Mouse (Mus musculus) A20 (cell line): ENCODE measurements at regions not wholly inside any gene's neighbourhood (a gene's known extent, or its start where the extent isn't known, plus 50 kb on each side); places are given as distances from the start of the nearest gene placed in this dataset.
A peak's percentile ranks its signal among the peaks of the same experiment; 100 is the strongest.

Experiments used
- DNase-seq: peaks from one replicate; pipeline ENCODE4 v3.0.0-alpha.2; 2011; ENCODE audit warnings: low read depth, low spot score

DNA sequence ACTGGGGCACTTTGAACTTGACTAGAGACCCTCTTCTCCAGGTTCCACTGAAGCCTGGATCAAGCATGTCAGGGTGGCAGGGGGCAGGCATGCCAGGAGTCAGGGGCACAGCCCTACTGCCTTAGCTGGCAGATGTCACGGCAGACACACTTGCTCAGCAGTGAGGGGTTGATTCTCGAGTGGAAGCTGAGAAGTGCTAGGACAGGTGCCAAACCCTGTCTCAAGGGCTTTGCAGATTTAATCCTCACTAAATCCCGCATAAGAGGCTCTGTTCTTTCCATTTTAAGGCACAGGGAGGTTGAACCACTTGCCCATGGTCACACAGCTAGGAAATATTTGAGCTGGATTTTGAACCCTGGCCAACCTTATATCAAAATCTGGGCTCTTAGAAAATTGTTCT is 223.5 kb upstream of the Mvb12b start:
- no peak for DNase-seq

DNA sequence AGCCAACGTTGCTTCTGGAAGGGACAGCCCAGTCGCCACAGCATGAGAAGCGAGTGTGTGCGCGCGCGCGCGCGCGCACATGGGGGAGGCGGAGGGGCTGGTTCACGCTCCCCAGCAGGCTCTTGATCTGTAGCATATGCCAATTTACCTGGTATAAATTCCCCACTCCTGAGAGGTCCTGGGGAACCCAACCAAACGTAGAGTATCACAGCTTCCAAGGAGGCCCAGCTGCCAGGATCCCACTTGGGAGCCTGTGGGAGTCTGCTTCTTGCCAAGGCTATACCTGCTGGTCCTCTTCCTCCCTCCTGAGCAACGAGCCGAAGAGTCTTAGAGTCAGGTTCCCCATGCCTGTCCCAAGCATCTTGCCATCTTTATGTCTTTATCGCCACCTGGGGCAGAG is 222.8 kb upstream of the Mvb12b start:
- no peak for DNase-seq

DNA sequence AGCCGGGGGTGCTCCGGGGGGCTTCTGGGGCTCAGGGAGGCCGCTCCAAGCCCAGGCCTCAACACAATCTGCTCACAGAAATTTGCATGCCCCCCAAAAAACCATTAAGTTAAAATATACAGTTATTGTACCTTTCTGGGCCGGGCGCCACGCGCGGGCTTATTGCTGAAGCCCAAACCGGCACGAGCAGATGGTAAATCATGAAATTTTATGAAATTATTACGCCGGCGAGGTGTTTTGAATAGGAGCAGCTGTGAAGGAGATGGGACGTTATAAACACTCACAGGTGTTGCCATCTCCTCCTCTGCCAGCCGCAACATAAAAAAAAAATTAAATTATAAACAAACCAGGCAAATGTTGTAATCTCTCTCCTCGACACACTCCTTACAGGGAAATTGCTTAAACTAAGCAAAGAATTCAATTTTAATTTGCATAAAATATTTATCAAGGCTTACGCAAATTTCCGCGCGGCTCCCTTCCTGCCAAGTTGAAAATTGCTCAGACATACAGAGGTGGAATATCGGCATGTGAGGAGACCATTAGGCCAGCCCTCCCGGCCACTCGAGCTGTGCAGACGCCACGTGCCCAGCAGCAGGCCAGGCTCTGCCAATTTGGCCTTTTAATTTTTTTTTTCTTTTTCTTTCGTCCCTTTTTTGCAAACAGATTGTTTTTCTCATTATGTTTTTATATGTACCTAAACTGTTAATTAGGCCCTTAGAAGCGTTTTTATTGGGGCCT is 220.0 kb upstream of the Mvb12b start:
- no peak for DNase-seq

DNA sequence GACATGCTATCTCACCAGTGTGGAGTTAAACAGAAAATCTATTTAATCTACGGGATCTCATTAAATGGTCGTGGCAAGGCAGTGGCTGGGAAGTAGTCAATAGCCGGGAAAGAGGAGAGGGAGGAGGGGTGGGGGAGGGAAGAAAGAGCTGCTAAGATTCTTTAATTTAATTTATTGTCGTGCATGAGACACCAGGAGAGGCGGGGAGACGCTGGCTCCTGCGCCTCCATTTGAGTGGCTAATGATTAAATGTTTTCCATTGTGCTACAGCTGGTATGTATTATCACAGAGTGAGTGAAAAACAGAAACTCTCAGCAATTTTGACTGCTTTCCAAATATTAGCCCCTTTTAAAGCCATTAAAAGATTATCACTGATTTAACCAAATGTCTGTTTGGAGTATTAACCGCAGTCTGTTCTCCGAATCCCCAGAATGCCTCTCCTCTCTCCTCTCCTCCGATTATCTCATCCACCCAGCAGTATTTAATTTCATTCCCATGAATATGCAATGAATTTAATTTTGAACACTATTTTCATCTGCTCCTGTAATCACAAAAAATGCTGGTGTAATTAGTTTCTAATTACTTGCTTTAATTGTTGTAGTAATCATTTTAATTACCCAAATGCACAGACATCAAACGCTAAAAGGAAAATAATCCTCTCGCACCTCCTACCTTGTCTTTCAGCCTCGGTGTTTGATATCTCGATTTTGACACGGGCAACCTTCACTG is 219.3 kb upstream of the Mvb12b start:
- no peak for DNase-seq

DNA sequence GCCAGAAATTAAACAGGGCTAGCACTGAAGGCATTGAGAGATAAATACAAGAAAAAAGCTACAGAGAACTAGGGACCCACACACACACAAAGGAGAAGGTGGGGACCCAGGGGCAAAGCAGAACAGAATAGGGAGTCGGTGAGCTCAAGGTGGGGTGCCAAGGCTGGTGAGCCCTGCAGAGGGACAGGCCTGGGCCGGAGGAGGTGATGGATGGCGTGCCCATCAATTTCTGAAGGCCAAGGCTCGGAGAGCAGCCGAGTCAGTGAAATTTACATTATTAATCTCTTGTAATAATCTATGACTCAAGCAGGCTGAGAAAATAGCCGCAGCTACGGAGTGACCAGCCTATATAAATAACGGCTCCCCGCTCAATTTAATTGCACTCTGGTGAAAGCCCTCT is 218.5 kb upstream of the Mvb12b start:
- DNase-seq, result no peak

DNA sequence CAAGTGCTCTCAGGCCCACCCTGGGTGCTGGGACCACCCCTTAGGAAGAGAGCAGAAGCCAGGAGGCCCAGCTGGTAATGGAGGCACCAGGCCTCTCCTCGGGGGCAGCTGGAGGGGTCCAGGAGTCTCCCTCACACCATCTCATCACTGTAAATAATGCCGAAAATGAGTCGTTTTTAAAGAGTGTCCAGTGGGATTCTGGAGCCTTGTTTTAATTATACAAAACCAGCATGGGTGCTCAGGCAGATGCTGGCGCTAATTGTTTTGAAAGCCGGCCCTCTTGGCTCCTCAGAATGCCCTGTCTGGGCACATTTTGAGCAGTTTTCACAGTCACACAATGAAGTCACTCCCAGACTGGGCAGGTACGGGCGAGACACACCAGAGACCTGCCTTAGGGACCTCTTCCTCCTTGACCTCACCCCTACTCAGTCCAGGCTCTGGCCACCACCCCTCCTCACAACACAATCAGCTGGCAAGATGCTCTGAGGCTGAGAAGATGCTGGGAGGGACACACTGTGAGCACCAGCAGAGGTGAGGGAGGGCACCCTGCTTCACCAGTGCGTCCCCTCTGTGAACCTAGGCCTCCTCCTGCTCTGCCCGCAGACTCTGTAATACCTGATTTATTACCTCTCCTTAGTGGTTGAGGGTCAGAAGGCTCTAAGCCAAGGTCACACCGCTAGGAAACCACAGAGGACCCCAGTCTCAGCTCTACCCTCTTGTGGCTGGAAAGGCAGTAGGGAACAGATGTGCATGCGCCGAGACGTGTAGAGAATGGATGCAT is 217.7 kb upstream of the Mvb12b start:
- no peak for DNase-seq

DNA sequence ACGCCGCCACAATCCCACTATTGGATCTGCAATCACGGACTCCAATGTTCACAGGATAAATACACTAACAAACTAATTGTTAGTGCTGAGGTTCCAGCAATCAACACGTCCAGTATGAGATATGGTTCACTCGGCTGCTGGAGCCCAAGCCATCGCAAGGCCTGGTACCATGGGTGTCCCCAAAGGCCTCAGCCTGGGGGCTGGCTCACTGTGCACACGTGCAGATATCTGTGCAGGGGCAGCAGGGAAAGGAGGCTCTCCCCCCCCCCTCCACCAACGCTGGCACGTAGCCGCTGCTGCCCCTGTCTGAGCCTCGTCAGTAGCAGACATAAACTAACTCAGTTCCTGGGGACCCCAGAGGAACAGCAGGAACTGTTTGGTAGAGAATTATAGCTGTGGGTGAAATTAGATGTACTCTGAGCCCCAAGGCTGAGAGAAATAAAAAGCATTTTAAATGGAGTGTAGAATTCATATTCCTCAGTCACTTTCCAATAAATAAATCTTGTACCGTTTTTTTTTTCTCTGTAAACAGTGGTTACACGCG is 210.3 kb upstream of the Mvb12b start:
- DNase-seq, result no peak

DNA sequence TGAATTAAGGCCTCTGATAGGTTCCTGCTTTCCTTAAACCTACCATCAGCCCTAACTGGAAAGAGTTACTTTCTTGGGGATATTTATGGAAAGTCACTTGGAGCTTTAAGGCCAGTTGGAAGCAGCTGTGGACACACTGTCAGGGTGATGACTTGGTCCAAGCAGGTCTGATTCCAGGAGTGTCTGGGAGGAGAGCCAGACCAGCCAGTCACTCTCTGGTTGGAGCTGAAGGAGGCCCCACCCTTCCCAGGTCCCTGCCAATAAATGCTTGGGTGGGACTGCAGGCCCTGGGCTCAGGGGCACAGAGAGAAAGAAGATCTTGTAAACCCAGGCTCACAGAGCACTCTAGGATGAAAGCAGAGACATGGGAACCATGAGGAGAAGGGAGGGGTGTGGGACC is 208.8 kb upstream of the Mvb12b start:
- DNase-seq, result no peak

DNA sequence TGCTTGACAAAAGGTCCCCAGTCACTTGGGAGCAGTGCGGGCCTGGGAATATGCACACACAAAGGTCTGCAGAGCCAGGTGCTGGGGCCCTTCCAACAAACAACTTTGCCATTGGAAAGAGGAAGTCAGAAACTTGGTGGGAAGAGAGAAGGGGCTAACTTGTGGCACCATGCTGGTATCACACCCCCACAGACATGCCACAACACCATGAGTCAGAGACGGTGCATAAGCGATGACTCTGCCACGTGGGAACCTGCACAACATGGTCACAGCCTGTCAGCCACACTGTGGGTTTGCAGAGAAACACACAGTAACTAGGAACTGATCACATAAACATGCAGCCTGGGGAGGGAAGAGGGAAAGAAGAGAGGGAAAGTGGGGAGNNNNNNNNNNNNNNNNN is 201.1 kb upstream of the Mvb12b start:
- DNase-seq, result no peak

DNA sequence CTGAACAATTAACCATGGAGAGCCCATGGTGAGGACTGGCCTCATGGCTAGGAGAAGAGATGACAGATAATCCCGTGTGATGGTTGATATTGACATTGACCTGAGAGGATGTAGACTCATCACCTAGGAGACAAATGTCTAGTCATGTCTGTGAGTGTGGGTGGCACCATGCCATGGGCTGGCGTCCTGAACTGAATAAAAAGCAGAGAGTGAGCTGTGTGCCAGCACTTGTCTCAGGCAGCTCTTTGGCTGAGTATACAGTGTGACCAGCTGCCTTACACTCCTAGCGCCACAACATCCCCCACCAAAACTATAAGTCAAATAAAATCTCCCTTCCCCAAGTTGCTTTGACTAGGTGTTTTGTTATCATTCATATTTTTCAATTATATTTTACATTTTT is 198.4 kb upstream of the Mvb12b start:
- no peak for DNase-seq

DNA sequence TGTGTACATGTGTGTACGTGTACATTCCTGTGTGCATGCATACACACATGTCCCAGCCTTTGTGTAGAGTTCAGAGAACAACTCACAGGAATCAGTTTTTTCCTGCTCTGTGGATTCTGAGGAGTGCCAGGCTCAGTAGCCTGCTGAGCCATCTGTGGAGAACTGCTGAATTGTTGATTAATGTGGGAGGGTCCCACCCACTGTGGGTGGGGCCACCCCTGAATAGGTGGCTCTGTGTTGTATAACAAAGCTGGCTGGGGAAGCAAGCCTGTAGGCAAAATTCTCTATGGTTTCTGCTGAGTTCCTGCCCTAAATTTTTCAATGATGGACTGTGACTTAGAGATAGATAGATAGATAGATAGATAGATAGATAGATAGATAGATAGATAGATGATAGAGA is 196.8 kb upstream of the Mvb12b start:
- DNase-seq, result no peak

DNA sequence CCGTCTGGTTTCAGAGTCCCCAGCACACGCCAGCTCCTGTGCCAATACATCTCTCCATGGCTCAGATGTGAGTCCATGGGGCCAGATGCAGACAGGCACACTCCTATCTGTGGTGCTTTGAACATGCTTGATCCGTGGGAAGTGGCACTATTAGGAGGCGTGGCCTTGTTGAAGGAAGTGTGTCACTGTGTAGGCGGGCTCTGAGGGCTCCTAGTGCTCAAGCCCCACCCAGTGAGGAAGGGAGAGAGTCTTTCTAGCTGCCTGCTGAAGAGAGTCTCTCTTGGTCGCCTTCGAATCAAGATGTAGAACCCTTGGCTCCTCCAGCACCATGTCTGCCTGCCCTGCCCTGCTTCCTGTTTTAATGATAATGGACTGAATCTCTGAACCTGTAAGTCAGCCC is 194.7 kb upstream of the Mvb12b start:
- DNase-seq, result peak; percentile 2

DNA sequence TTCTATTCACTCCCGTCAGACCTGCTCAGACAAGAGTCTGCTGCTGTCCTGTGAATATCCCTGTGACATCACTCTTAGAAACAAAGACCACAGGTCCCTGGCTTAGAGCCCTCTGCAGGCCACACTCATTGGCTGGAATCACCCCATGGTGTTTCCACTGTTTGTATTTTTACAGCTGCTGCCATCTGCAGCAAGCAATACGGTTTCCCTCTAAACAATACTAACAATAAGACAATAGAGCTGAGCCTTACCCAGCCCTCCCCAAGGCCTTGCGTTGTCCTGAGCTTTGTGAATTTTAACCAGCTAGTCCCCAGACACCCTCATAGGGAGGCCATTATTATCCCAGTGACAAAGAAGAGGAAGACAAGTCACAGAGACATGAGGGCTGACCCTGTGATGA is 192.4 kb upstream of the Mvb12b start:
- DNase-seq, result no peak

DNA sequence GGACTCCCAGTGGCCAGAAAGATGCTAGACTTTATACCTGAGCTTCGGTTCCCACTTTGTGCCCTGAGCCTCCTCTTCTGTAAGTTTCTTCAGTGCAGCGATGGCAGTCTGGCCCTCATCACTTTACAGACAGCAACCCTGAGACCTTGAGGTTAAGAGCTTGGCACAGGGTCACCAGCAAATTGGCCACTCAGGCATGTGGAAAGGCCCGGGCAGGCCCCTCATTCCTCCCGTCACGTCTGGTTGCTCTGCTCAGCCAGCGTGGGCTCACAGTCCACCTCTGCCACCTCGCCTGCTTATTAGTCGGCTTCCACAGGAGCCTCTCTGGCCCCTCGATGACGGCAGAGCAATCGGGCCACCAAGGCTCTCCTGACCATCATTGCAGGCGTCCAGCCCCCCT is 191.5 kb upstream of the Mvb12b start:
- no peak for DNase-seq

DNA sequence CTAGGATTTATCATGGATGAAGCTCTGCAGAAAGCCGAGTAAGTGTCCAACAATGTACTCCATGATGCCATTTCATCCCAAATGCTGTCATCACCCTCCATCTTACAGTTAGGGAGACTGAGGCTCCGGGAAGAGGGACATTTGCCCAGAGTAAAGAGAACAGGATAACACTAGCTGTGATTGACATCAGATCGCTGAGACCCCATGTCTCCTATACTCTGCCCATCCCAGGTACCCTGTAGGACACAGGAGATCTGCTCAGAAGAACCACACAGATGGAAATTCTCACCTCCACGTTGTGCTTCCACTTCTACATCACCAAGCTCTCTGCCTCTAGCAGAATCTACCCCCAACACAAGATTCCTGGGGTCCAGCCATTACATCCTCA is 191.1 kb upstream of the Mvb12b start:
- no peak for DNase-seq

DNA sequence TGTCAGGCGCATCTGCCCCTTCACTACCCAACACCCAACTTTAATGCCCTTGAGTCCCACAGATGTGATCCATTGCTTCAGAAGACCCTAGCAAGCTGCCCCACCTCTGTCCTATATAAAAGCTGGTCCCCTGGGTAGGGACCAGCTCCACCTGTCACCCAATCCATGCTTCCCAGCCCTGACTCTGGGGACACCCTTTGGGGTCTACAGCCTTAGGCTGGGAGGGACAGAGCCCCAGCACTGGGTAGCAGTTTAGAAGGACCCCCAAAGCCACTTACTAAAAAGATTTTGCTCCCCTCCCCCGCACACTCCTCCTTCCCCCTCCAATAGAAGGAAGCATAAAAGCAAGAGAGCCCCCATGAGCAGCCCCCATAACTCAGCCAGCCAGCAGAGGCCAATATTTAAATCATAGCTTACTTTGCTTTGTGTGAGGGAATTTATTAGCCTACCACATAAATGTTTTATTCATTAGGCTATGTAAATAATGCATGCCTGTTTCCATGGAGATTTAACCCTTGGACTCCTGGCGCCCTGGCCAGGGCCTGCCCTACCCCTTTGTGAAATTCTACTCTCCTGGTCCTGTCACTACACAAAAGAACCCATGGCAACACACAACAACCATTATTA is 190.6 kb upstream of the Mvb12b start:
- no peak for DNase-seq

DNA sequence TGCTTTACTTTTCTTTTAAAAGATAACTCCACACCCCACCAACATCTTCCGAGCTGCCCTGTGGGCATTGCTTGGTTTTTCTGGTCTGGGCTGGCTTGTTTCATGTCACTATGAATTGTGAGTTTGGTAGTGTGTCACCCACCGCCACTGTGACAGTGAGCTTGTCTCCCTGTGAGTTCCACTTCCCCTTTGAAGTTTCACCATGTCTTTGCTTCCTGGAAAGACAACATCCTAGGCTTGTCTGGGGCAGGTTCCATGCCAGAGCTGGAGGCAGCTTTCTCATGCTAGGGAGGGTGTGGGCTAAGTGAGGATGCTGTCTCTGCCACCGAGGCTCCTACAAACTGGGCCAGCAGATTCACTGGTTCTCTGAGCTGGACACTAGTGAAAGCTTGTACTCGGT is 188.6 kb upstream of the Mvb12b start:
- DNase-seq, result peak; percentile 53

DNA sequence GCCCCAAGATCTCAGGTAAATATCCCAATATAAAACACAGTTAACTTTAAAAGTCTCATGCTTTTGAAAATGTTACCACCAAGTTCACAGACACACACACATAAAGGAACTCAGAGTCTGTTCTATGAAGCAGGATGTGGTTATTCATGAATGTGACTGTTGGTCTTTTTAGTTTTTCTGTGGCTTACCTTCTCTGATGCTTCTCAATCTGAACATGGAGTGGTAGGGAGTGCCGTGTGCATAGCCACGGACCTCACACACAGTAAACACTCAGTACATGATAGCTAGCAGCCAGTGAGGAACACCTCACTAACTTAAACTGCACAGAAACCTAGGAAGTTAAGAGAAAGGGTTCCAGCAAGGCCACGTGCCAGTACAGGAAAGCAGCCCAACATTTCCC is 186.3 kb upstream of the Mvb12b start:
- DNase-seq, result no peak

DNA sequence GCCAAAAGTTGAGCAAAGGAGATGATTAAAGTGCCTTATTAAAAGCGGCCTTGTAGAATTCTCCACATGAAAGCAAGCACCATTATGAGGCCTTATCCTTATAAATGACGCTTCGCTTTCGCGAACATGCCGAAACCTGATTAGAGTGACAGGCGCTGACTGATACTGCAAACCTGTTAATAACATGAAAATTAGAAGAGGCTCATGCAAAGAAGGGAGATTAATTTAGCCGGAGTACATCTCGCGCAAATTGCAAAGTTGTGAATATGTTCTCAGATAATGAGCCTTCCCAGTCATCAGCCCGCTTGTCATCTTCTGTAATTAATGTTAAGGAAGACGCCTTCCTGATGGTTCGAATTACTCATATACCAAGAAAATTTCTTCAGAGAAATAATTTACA is 177.8 kb upstream of the Mvb12b start:
- no peak for DNase-seq

DNA sequence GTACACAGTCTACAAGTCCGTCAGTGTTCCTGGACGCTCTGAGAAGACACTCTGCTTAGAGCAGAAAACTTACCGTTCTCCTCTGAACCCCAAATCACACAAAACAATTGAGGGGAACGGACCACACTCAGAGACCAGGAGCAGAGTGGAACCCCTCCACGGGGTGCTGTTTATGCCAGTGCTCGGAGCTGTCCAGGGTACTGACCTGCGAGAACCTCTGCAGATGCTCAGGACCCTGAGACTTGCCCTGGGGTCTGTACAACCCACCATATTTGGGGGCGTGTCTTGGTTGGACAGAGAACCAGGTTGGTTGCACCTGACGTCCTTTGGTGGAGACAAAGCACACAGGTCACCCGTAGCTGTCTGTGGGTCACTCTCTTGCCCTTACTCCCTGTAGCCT is 177.3 kb upstream of the Mvb12b start:
- DNase-seq, result peak; percentile 36

DNA sequence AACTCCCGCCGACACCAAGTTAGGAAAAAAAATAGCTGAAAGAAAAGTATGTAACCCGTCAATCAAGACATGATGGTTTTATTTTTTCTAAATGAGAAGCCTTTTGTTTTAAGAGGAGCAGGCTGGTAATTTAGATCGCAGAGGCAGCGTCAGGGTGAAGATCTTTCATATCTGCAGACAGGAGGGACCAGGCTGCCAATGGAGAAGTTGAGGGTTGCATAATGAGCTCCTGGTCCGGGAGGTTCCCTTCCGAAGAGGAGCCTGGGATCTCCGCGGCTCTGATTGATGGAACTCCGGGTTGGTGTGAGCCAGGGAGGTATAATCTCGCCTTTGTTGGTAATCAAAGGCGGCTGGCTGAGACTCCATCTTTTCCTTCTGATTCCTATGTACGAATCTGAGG is 168.8 kb upstream of the Mvb12b start:
- DNase-seq, result no peak

DNA sequence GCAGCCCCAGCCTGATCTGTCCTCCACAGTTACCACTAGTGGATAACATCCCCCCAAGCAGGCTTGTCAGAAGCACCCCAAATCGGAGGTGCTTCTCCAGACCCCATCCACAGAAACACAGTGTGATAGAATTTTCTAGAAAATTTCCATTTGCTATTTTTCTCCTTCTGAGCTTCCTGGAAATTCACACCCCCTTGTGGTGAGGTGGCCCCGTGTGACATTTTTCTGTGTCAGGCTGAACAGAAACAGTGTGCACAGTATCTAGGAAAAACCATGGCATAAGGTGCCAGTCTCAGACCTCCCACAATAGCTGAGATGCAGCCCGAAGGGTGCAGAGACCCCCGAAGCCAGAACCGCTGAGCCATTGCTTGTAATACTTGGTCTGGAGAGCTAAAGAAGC is 155.3 kb upstream of the Mvb12b start:
- no peak for DNase-seq
